Mouse (Mus musculus): ENCODE measurements at regions not wholly inside any gene's neighbourhood (a gene's known extent, or its start where the extent isn't known, plus 50 kb on each side); places are given as distances from the start of the nearest gene placed in this dataset.

DNA sequence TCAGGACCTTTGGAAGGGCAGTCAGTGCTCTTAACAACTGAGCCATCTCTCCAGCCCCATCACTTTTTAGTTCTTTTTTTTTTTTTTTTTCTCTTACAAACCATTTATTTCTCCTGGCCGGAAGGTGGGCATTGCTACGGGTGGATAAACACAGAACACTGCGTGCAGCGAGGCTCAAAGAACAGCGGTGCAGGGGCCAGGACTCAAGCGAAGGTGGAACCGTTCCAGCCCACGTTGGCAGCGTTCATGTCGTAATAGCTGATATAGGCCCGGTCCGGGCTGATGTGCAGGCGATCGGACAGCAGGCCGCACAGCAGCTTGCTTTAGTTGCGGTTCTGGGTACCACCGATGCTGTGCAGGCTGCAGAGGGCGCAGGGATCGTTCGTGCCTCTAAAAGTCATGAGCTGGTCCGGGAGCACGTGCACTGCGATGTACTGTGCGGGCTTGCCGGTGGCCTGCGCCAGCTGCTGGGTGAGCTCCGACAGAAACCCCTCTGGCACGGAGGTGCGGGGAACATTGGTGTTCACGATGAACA, 164.3 kb downstream of the Zfp281 start:
- DNase-seq = no peak

GRCm38 (mm10) chr1:136791641-136792040, 166.9 kb downstream of the Zfp281 start:
- DNase-seq = no peak

Data from cerebellum, adult 8-10 months (tissue).